In genomic region chr11:52000290-52000962, GRCm38 (mm10) we compare ENCODE assay signal across 8 mouse cellular contexts. TPM values are rescaled to one million over a fixed set of nuclear protein-coding genes. Genes with fewer than 3 reads are reported as not detected.
A peak's percentile ranks its signal among the peaks of the same experiment; 100 is the strongest.
DNase-seq lines count a peak whose midpoint lies in the region; ATAC-seq lines count a peak whose summit lies in the region.

Gene Ube2b (minus strand): TSS chr11:52000762.

- peaks cover 22% of the 10 kb centered on the region for H3K36me3 ChIP-seq in hindbrain, embryonic 12.5 days

- peak within 1 kb of the TSS; percentile 97 for H3K4me3 ChIP-seq in hindbrain, embryonic 12.5 days

- no peaks in the 10 kb centered on the region for H3K27me3 ChIP-seq in hindbrain, embryonic 12.5 days

- peaks cover 39% of the 10 kb centered on the region for H3K4me1 ChIP-seq in hindbrain, embryonic 12.5 days

- H3K4me2 ChIP-seq in hindbrain, embryonic 12.5 days (replicated peaks), result peak within 1 kb of the TSS; percentile 87

- peak within 1 kb of the TSS; percentile 98 for H3K9ac ChIP-seq in hindbrain, embryonic 12.5 days

- DNase-seq in NIH3T3 (ENCODE audit: low read depth), result peak; percentile 99
- peak; percentile 98 to 99 for DNase-seq in cerebellum, postnatal 10 days
- peak; percentile 94 to 96 for DNase-seq in frontal cortex, postnatal 10 days (ENCODE audit: low spot score in 2 of 2)
- peak; percentile 95 to 97 for DNase-seq in layer of hippocampus, postnatal 14 days (ENCODE audit: low spot score in 2 of 2)
- DNase-seq in lung, postnatal 14 days, result peak; percentile 96
- DNase-seq in retina, adult 2 months (ENCODE audit: low read depth, low spot score), result peak; percentile 96
- peak; percentile 89 to 95 for DNase-seq in thymus, postnatal 36 days

- ATAC-seq in hindbrain, embryonic 12.5 days (ENCODE audit: low FRiP score), result peak; percentile 75

- WGBS in hindbrain, embryonic 12.5 days, result under 1% methylated on average over 60 of the region's 63 CpGs

- H3K27ac ChIP-seq in hindbrain, embryonic 12.5 days, result peak within 1 kb of the TSS; percentile 96

- no peaks in the 10 kb centered on the region for H3K9me3 ChIP-seq in hindbrain, embryonic 12.5 days (replicated peaks)

RNA-seq across cellular contexts. Expression of gene Ube2b, which starts in this region (rescaled TPM):
- 228 and 245 TPM in 2 replicates for polyA plus RNA-seq in hindbrain, embryonic 12.5 days (2016; fragmentation: Nextera tagmentation; extraction: Ambion mirVana)
- total RNA-seq in layer of hippocampus, postnatal 14 days (2021), result 100 to 1,000 TPM; 166 to 171 TPM

Comparison
In these comparisons a context has a peak if more than half of its experiments do, and no peak if none do; other contexts are left out.
1. Peak in every context shown above with its lines: DNase-seq, ATAC-seq, H3K4me3 ChIP-seq and H3K27ac ChIP-seq.